Mouse (Mus musculus) mouse embryonic stem cell (cell line): ENCODE results near the gene Frrs1l.

ENCODE experiments used
- in situ Hi-C, 2 experiments: fragments of 300-500 bp; cut with MboI; formaldehyde crosslinking; loops; 1 replicate in 1 of 2; 3 replicates in 1 of 2; pipeline ENCODE4 v1.14.3; 2019 to 2020; ENCODE audit warnings: low sequenced_read_pairs in 2 of 2, low pct_unique_long_range_greater_than_20kb in 1 of 2, mixed read lengths in 1 of 2; ENCODE audit not compliant: unreplicated experiment in 1 of 2

Frrs1l gene

GRCm38 (mm10) chr4:56990215-56990584 lies at the start of gene Frrs1l:
Gene Frrs1l, minus strand, starts transcription at chr4:56990391.
- in situ Hi-C loops = no loop called here

GRCm38 (mm10) chr4:57039127-57040031 lies 49.2 kb upstream of the Frrs1l start:
- in situ Hi-C loops = no loop called here

DNA sequence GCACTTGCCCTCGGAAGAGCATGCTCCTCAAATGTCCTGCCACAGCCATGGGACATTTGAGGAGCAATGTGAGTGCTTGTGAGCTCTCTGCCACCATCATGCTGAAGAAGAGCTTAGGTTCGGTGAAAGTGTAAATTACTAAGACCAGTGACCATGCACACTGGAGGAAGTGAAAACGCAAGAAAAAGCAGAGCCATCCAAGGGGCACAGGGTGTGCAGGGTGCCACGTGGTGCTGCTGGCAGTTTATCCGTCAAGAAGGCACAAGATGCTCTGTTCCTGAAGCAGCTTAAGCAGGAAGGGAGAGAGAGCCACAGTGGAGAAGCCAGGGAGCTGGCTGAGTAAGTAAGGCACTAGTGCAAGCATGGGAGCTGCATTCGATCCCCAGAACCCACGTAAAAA lies 47.4 kb upstream of the Frrs1l start:
- in situ Hi-C loops = no loop called here

GRCm38 (mm10) chr4:57034169-57034568 lies 44.0 kb upstream of the Frrs1l start:
- in situ Hi-C loops = no loop called here

GRCm38 (mm10) chr4:57031440-57031839 lies 41.2 kb upstream of the Frrs1l start:
- in situ Hi-C loops = no loop called here

- in situ Hi-C loops = no loop called here
Observed at GRCm38 (mm10) chr4:57027954-57028353, 37.8 kb upstream of the Frrs1l start.

DNA sequence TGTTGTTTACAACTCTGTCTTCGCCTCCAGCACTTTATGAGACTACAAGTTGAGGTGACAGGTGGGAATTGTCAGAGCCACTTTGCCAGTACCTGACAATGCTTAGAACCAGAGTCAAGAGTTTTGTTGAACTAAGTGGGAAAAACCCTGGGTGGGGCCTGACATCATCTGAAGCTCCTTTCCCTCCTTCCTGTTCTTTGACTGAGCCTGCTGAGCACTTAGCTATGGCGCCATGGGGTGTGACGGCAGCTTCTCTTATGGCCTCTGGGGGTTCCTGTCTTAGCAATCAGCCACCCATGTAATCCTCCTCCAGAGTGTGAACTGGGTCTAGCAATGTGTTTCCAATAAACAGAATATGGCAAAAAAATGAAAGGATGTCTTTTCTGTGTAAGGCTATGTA lies 33.3 kb upstream of the Frrs1l start:
- in situ Hi-C loops = no loop called here

DNA sequence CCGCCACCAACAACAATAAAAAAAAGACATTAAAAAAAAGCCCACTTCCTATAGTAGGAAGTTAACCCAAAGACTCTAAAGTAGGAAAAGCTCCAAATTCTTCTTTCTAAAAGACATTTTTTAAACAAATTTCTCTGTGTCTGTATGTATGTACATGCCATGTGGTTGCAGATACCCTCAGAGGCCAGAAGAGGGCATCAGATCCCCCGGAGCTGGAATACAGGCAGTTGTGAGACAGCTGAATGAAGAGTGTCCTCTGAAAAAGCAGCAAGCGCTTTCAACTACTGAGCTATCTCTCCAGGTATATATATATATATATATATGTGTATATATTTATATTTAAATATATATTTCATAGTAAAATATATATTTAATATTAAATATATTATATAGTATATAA lies 31.1 kb upstream of the Frrs1l start:
- in situ Hi-C loops = no loop called here

DNA sequence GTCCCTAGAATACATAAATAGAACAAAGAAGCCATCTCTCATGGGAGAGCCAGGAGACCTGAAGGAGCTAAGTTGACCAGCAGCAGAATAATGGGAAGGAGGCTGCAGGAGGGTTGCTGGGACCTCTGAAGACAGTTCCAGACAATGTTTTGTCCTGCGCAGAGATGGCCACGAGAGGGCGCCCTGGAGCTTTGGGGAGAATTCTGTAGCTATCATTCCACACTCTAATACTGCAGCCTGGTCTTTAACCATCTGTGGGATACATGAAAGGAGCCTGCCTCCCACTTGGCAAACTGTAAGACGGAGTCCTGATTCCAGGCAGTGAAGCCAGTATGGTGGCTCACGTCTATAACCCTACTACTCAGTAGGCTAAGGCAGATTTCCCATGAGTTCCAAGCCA lies 27.0 kb upstream of the Frrs1l start:
- in situ Hi-C loops = no loop called here

DNA sequence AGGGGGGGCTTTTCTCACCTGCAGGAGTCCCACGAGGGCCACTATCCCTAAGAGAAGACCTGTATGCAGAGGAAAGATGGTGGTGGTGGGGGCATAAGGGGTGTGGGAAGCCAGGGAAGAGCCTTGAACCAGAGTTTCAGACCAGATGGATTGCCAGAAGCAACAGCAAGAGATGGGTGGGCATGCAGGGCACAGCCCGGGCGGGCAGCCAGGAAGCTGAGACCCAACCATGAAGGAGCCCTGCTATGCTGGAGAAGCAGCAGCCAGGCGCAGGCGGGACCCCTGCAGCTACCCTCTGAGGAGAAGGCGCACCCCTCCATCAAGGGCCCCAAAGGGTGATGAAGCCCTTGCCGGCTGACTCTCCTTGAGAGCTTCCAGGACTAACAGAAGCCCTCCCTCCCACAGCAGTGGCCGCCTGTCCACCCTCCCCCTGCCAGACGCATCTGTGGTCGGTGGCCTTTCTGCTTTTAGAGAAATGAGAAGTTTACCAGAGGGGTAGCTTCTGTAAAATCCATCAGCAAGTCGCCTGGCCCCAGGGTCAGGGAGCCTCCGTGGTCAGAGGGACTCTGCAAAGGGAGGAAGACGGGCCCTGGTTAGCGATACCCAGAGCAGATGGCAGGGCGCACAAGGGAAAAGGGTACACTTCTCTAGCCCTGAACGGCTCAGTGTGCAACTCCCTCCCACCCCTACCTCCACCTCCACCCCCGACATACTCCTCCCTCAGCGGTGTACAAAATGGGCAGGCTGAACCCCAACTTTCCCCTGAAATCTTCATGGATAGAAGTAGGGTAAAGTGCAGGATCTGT lies 26.4 kb upstream of the Frrs1l start:
- in situ Hi-C loops = no loop called here

- in situ Hi-C loops = no loop called here
Observed at GRCm38 (mm10) chr4:57015032-57015431, 24.8 kb upstream of the Frrs1l start.

DNA sequence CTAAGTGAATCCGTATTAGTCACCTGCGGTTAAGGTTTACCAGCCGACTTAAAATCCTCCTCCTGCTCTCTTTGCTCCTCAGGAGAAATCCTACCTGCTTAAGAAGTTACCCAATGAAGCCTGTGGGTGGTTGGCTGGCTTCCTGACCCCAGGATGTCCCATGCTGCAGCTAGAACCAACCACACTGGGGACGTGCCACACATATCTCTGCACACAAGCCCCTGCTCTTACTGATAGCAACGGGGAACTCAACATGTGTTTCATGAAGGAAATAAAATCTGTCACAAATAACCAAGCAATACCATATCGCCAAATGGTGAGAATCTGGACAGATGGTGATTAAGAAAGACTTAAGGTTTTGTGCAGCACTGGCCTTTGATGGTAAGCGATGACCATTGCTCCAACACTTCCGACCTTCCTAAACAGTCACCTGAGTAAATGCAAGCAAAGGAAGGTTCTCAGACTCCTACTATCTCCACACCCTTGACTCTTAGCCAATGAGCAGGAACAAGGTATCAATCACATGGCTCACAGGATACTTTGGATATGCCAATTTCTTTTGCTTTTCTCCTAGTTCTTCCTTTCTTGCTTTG lies 21.4 kb upstream of the Frrs1l start:
- in situ Hi-C loops = no loop called here

- in situ Hi-C loops = no loop called here
Observed at GRCm38 (mm10) chr4:57010919-57011318, 20.7 kb upstream of the Frrs1l start.

DNA sequence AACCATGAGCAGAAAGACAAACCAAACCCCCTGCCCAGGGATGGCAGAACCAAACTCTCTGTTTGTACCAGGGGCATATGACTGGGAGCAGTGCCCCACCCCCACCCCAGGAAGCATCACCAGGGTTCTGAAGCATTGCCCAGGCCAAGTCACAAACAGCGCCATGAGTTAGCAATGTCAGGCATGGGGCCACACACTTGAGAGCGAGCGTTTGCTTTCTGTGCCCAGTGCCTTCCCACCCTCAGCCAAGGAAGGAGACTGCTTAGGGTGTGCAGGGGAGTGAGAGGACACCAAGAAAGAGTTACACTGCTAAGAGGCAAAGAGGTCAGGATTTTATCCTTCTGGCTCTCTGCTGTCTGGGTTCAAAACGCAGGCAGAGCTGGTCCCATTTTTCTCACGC lies 20.2 kb upstream of the Frrs1l start:
- in situ Hi-C loops = no loop called here

DNA sequence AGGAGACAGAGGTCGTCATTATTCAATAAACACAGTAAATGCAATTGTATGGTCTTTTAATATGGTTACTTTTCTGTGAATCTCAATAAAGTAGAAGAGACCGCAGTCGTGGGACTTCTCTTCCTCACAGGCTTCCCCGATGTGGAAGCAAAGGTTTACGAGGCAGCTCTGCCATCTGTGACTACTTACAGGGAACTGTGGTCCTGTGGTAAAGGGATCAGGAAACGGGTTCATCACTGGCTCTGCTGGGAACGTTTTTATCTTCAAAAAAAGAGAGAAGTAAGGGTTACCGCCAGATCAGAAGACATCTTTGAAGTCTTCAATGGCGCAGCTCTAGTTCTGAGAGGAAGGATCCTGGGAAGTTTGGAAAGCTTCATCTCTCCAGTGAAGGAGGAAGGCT lies 17.5 kb upstream of the Frrs1l start:
- in situ Hi-C loops = no loop called here

GRCm38 (mm10) chr4:57005011-57005410 lies 14.8 kb upstream of the Frrs1l start:
- in situ Hi-C loops = no loop called here

- in situ Hi-C loops = no loop called here
Observed at GRCm38 (mm10) chr4:57003886-57004285, 13.7 kb upstream of the Frrs1l start.

DNA sequence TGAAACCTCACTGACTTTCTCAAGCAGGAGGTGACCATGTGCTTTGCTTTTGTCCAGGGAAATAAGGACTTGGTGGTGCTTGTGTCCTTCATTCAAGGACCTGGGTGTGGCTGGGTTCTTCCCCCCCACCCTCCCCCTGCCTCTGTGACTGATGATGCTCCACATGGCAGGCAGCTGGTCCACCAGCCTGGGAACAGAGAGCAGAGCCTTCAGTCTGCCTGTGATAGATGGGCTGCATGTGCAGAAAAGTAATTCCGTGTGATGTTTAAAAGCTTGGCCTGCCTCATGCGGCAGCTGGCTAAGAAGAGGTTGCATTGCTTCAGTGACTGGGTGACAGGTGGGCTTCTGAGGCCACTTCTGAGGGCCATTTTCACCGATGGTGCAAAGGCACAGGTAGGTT lies 12.6 kb upstream of the Frrs1l start:
- in situ Hi-C loops = no loop called here

- in situ Hi-C loops = no loop called here
Observed at GRCm38 (mm10) chr4:57001437-57001836, 11.2 kb upstream of the Frrs1l start.
